Mouse (Mus musculus) forebrain, embryonic 15.5 days (tissue): ENCODE data around the gene Purb. TPM values are rescaled to one million over a fixed set of nuclear protein-coding genes. Genes with fewer than 3 reads are reported as not detected.

Experiments
- ATAC-seq: fragments of 200-750 bp; cut with Nextera tagmentation; replicated peaks from 2 replicates; pipeline ENCODE4 v1.8.0; 2017; ENCODE audit warnings: mild to moderate bottlenecking, moderate TSS enrichment, moderate library complexity
- H3K27ac ChIP-seq: fragments of 300-500 bp; sonication (generic); replicated peaks from 2 replicates; pipeline ENCODE4 v1.5.1; 2015; ENCODE audit warnings: mild to moderate bottlenecking, inconsistent platforms
- H3K27me3 ChIP-seq: fragments of 300-500 bp; sonication (generic); 2 replicates; pipeline ENCODE4 v1.6.1; 2015; ENCODE audit warnings: inconsistent platforms
- H3K36me3 ChIP-seq: fragments of 300-500 bp; sonication (generic); 2 replicates; pipeline ENCODE4 v1.6.1; 2015; ENCODE audit warnings: mild to moderate bottlenecking, inconsistent platforms
- H3K4me1 ChIP-seq: fragments of 300-500 bp; sonication (generic); 2 replicates; pipeline ENCODE4 v1.6.1; 2015; ENCODE audit warnings: inconsistent platforms
- H3K4me2 ChIP-seq: fragments of 300-500 bp; sonication (generic); replicated peaks from 2 replicates; pipeline ENCODE4 v1.6.1; 2015; ENCODE audit warnings: mild to moderate bottlenecking, inconsistent platforms
- H3K4me3 ChIP-seq: fragments of 300-500 bp; sonication (generic); 2 replicates; pipeline ENCODE4 v1.5.1; 2015; ENCODE audit warnings: mild to moderate bottlenecking, inconsistent platforms
- H3K9ac ChIP-seq: fragments of 300-500 bp; sonication (generic); replicated peaks from 2 replicates; pipeline ENCODE4 v1.6.1; 2015; ENCODE audit warnings: mild to moderate bottlenecking, inconsistent platforms
- H3K9me3 ChIP-seq: fragments of 300-500 bp; sonication (generic); 2 replicates; pipeline ENCODE4 v1.6.1; 2016; ENCODE audit warnings: inconsistent platforms
- WGBS: fragments of 180-500 bp; shearing (Covaris S2); methylation state at CpG from one replicate; pipeline ENCODE4 v1.1.7; 2015; ENCODE audit warnings: mixed read lengths; 5-methylcytosine and 5-hydroxymethylcytosine counted together
- polyA plus RNA-seq: library from polyadenylated mRNA; unstranded; fragments of >200 nt; fragmentation: Nextera tagmentation; extraction: Ambion mirVana; gene quantifications from 2 replicates; pipeline ENCODE4 v1.2.1, GENCODE M21; 2015

The Purb gene
- 13.5 and 14.8 TPM in 2 replicates for polyA plus RNA-seq

DNA sequence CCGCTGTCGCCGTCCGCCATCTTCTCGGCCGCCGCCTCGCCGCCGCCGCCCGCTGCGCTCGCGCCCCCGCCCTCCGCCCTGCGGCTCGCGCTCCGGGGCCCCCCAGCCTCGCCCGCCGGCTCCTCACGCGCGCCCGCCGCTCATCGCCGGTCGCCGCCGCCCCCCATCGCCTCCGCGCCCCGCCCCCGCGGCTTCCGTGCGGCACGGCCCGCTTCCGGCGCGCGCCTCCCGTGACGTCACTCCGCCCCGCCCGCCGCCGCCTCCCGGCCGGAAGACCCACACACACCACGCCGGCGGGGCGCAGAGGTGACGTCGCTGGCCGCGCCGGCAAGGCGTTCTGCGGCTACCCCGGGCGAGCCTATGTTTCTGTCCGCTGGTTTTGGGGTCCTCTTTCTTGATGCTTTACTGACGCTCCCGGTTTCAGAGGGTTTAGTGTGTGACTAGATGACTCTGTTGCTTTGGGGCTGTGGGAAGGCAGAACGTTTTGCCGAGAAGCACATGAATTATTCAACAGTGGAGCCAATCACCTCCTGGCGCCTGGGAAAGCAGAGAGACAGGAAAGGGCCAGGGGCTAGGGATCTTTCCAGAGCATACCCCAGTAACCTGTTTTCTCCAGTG is at the start of gene Purb:
Purb (minus strand) TSS at position 51 of the 618 bp plus-strand sequence.
- ATAC-seq, result peak; percentile 95
- Histone ChIP-seq H3K36me3 (no peaks in the 10 kb centered on the region), H3K4me2 (peak within 1 kb of the TSS; percentile 83), H3K4me1 (peaks cover 37% of the 10 kb centered on the region), H3K27ac (peak within 1 kb of the TSS; percentile 94), H3K9ac (peak within 1 kb of the TSS; percentile 90), H3K27me3 (no peaks in the 10 kb centered on the region), H3K9me3 (no peaks in the 10 kb centered on the region), H3K4me3 (peak within 1 kb of the TSS; percentile 99)
- WGBS, result under 1% methylated on average over 44 of the region's 76 CpGs

GRCm38 (mm10) chr11:6525241-6525640 is 49.5 kb upstream of the Purb start:
- Histone ChIP-seq H3K36me3 (peaks cover 26% of the 10 kb centered on the region), H3K27me3 (no peaks in the 10 kb centered on the region), H3K4me2 (no peak overlapping the region), H3K9me3 (no peaks in the 10 kb centered on the region), H3K4me3 (no peak overlapping the region), H3K9ac (no peak overlapping the region), H3K27ac (no peak overlapping the region), H3K4me1 (peaks cover 17% of the 10 kb centered on the region)
- ATAC-seq, result no peak
- WGBS, result 36% methylated on average over 1 of the region's 1 CpGs

DNA sequence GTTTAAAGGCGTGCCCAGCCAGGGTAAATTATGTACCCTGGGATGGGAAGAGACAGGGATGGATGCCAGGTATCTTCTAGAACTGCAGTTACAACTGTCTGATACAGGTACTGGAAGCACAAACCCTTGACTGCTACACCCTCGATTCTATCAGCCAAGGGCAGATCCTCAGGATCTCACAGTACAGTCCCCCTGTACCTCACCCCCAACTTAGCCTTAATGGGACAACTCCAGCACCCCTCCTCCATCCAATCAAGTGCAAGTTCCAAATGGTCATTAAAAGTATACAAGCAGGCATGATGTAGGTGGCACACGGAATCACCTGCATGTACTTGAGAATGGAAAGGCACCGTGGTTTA is 49.1 kb upstream of the Purb start:
- Histone ChIP-seq H3K27ac (no peak overlapping the region), H3K27me3 (no peaks in the 10 kb centered on the region), H3K9me3 (no peaks in the 10 kb centered on the region), H3K9ac (no peak overlapping the region), H3K4me1 (peaks cover 17% of the 10 kb centered on the region), H3K4me3 (no peak overlapping the region), H3K4me2 (no peak overlapping the region), H3K36me3 (peaks cover 26% of the 10 kb centered on the region)
- 88% methylated on average over 4 of the region's 4 CpGs for WGBS
- no peak for ATAC-seq

GRCm38 (mm10) chr11:6524165-6524879 is 48.6 kb upstream of the Purb start:
- Histone ChIP-seq H3K27me3 (no peaks in the 10 kb centered on the region), H3K4me3 (no peak overlapping the region), H3K4me1 (peaks cover 17% of the 10 kb centered on the region), H3K36me3 (peaks cover 26% of the 10 kb centered on the region), H3K27ac (no peak overlapping the region), H3K4me2 (no peak overlapping the region), H3K9ac (no peak overlapping the region), H3K9me3 (no peaks in the 10 kb centered on the region)
- ATAC-seq, result no peak
- 87% methylated on average over 8 of the region's 8 CpGs for WGBS

DNA sequence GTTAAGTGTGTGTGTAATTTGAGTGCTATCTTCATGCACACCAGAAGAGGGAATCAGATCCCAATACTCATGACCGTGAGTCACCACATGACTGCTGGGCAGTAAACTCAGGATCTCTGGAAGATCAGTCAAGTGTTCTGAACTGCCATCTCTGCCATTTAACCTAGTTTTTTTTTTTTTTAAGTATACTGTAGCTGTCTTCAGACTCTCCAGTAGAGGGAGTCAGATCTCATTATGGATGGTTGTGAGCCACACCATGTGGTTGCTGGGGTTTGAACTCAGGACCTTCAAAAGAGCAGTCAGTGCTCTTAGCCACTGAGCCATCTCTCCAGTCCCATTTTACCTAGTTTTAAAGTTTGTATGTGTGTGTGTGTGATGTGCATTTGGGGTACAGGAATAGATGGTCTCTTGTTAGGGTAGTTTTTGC is 48.0 kb upstream of the Purb start:
- no peak overlapping the region for H3K9ac ChIP-seq
- H3K4me2 ChIP-seq, result no peak overlapping the region
- no peak for ATAC-seq
- H3K4me1 ChIP-seq, result peaks cover 17% of the 10 kb centered on the region
- no peaks in the 10 kb centered on the region for H3K27me3 ChIP-seq
- H3K4me3 ChIP-seq, result no peak overlapping the region
- no peaks in the 10 kb centered on the region for H3K9me3 ChIP-seq
- 59% methylated on average over 1 of the region's 1 CpGs for whole genome bisulfite sequencing
- H3K27ac ChIP-seq, result no peak overlapping the region
- H3K36me3 ChIP-seq, result peaks cover 26% of the 10 kb centered on the region

DNA sequence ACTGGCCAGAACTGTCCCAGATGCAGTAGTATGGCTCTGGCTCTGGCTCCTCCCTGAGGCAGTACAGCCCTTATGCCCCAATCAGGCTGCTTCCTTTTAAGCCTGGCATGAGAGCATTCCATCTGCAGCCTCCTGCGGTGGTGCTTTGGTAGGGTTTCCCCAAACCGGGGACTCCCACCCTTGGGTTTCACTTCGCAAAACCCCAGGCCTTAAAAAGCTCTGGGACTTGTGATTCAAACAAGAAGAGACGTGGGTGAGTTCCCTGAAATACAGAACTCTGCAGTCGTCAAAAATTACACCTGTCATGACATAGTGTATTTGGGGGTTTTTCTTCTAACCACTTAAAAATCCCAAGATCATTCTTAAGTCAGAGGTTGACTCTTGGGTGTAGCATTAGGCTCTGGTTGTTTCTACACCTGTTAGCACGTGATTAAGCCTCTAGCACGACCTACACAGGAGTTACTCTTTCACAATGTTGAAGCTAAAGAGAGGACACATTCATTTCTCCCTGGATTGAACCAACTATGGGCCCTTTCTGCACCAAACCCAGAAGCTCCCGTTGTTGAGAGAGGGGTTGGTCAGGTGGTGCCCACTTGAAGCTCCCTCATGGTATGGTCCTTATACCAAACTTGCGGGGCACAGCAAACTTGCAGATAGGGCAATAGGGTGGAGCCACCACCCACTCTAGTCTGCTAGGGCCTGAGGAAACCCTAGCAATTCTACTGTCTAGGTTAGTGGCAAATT is 47.2 kb upstream of the Purb start:
- WGBS, result 75% methylated on average over 9 of the region's 9 CpGs
- Histone ChIP-seq H3K4me2 (no peak overlapping the region), H3K4me1 (peaks cover 14% of the 10 kb centered on the region), H3K27me3 (no peaks in the 10 kb centered on the region), H3K4me3 (no peak overlapping the region), H3K9me3 (no peaks in the 10 kb centered on the region), H3K27ac (no peak overlapping the region), H3K36me3 (peaks cover 26% of the 10 kb centered on the region), H3K9ac (no peak overlapping the region)
- ATAC-seq, result no peak

DNA sequence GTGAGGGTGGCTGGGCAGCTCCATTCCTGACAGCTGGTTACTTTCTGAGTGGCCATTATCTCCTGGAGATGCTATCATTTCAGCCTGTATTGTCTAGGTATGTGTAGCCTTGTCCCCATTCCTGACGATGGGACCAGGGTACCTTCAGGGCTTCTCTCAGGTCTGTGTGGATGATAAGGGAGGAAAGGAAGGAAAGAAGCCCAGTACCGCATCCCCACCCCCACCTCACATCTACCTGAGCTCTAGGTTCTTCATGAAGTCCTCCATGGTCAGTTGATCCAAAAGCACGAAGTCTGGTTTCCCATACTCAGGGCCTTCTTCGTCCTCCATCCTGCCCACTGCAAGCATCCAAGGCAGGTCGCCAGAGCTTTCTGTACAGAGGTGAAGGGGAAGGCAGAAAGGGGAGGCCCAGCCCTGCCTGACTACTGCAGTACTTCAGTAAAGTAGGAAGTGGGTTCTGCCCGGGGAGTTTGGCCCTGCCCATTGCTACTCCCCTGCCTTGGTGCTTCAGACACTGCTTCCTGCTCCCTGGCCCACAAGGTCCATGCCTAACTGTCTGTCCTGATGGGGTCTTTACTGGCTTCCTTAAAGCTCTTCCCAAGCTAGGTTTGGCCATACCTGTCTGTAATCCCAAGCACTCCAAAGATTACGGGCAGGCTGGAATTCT is 44.9 kb upstream of the Purb start, which contains the start of gene Myo1g:
Myo1g (minus strand) TSS at position 459 of the 667 bp plus-strand sequence.
- WGBS, result 79% methylated on average over 7 of the region's 7 CpGs
- H3K36me3 ChIP-seq, result peaks cover 17% of the 10 kb centered on the region
- H3K27ac ChIP-seq, result no peak within 1 kb of the TSS
- H3K27me3 ChIP-seq, result no peaks in the 10 kb centered on the region
- H3K9ac ChIP-seq, result no peak within 1 kb of the TSS
- ATAC-seq, result no peak
- H3K4me3 ChIP-seq, result no peak within 1 kb of the TSS
- no peaks in the 10 kb centered on the region for H3K9me3 ChIP-seq
- no peaks in the 10 kb centered on the region for H3K4me1 ChIP-seq
- H3K4me2 ChIP-seq, result no peak within 1 kb of the TSS

- H3K9ac ChIP-seq, result no peak overlapping the region
- no peak overlapping the region for H3K4me3 ChIP-seq
- H3K4me2 ChIP-seq, result no peak overlapping the region
- no peaks in the 10 kb centered on the region for H3K4me1 ChIP-seq
- H3K27ac ChIP-seq, result no peak overlapping the region
- H3K36me3 ChIP-seq, result peaks cover 6% of the 10 kb centered on the region
- no peak for ATAC-seq
- no peaks in the 10 kb centered on the region for H3K27me3 ChIP-seq
- no peaks in the 10 kb centered on the region for H3K9me3 ChIP-seq
- WGBS, result 82% methylated on average over 11 of the region's 11 CpGs
Measured at GRCm38 (mm10) chr11:6519491-6520033, 43.8 kb upstream of the Purb start.

DNA sequence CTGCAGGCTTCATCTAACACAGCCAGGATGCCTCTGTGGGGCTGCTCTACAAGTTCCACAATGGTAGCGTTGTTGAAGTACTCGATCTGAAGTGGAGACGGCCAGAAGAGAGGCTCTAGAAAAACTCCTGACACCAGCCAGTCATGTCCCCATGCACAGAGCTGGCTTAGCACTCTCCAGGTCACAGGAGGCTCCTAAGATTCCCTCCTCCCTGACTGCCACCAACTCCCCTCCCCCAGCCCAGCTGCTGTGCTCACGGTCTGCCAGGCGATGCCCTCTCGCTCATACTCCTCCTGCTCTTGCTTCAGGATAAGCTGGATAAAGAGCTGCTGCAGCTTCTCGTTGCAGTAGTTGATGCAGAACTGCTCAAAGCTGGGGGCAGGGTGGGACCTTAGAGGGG is 39.1 kb upstream of the Purb start:
- WGBS, result 42% methylated on average over 7 of the region's 7 CpGs
- no peak for ATAC-seq

GRCm38 (mm10) chr11:6508269-6508876 is 32.7 kb upstream of the Purb start:
- H3K4me2 ChIP-seq, result no peak overlapping the region
- no peaks in the 10 kb centered on the region for H3K27me3 ChIP-seq
- no peak for ATAC-seq
- no peak overlapping the region for H3K4me3 ChIP-seq
- H3K9ac ChIP-seq, result no peak overlapping the region
- H3K36me3 ChIP-seq, result no peaks in the 10 kb centered on the region
- H3K9me3 ChIP-seq, result no peaks in the 10 kb centered on the region
- H3K27ac ChIP-seq, result no peak overlapping the region
- 56% methylated on average over 1 of the region's 1 CpGs for WGBS
- no peaks in the 10 kb centered on the region for H3K4me1 ChIP-seq

More for the DNA sequence above, 39.1 kb upstream of the Purb start:
- Histone ChIP-seq H3K27ac (no peak overlapping the region), H3K36me3 (no peaks in the 10 kb centered on the region), H3K4me2 (no peak overlapping the region), H3K4me3 (no peak overlapping the region), H3K9ac (no peak overlapping the region), H3K9me3 (no peaks in the 10 kb centered on the region), H3K4me1 (no peaks in the 10 kb centered on the region), H3K27me3 (no peaks in the 10 kb centered on the region)

DNA sequence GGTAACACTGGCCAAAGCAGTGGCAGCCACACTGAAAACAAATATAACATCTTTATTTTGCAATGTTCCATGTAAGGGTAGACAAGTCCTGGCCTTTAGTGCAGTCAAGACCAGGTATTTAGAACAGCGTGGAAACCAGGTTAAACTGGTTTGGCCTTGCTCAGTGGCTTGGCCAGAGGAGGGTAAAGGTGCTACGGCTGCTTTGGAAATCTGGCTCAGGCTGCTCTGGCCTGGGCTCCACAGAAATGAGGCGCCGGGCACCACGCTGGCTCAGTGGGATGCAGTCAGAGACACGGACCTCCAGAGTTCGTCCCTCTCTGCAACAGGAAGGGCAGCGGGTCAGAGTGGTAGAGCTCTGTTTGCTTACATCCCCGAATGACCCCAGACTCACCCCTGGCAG is 30.8 kb upstream of the Purb start:
- 83% methylated on average over 9 of the region's 9 CpGs for WGBS

More for the DNA sequence above, 30.8 kb upstream of the Purb start:
- Histone ChIP-seq H3K27ac (no peak overlapping the region), H3K9me3 (no peaks in the 10 kb centered on the region), H3K27me3 (no peaks in the 10 kb centered on the region), H3K9ac (no peak overlapping the region), H3K36me3 (no peaks in the 10 kb centered on the region), H3K4me3 (no peak overlapping the region), H3K4me2 (no peak overlapping the region), H3K4me1 (no peaks in the 10 kb centered on the region)
- no peak for ATAC-seq
